Mouse (Mus musculus): ENCODE data around the gene Slpi. TPM values are rescaled to one million over a fixed set of nuclear protein-coding genes. Genes with fewer than 3 reads are reported as not detected.
"Not testable (repeated sequence)": the region's sequence is repeated elsewhere in the genome, so short reads cannot be mapped to it uniquely, and the experiment has no call there.

Slpi gene
- polyA plus RNA-seq, 1 experiment from 2014 or later, result 0.46 TPM

- not testable (repeated sequence) for H3K27me3 ChIP-seq (replicated peaks; ENCODE audit: low read depth, poor library complexity, severe bottlenecking); H3K36me3 ChIP-seq (replicated peaks); H3K4me1 ChIP-seq; H3K27ac ChIP-seq (replicated peaks); H3K4me3 ChIP-seq; H3K9me3 ChIP-seq; DNase-seq (ENCODE audit: low spot score)
- 76% methylated on average over 1 of the region's 1 CpGs for WGBS
Measured at GRCm38 (mm10) chr2:164316451-164316850, 72.4 kb downstream of the Slpi start, which contains the start of gene Svs6. Svs6 (plus strand) TSS chr2:164316751.

DNA sequence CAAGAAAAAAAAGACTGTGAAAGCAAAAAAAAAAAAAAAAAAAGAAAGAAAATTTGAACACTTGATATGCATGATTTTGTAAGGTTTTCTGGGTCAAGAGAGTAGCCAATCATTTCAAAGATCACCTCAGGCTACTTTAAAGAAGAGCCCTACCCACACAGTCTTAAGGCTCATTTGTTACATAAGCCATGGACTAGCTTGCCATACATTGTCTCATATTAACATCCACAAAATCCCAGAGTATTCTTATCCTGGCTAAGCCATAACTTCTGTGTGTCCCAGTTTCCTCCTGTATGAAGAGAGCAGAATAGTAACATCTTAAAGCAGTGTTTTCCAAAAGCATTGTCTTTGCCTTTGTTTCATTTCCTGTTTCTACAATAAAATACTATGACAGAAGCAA, 73.4 kb downstream of the Slpi start:
- not testable (repeated sequence) for DNase-seq (ENCODE audit: low spot score); H3K36me3 ChIP-seq (replicated peaks); H3K27ac ChIP-seq (replicated peaks); H3K9me3 ChIP-seq; H3K4me3 ChIP-seq; H3K4me1 ChIP-seq; H3K27me3 ChIP-seq (replicated peaks; ENCODE audit: low read depth, poor library complexity, severe bottlenecking)

DNA sequence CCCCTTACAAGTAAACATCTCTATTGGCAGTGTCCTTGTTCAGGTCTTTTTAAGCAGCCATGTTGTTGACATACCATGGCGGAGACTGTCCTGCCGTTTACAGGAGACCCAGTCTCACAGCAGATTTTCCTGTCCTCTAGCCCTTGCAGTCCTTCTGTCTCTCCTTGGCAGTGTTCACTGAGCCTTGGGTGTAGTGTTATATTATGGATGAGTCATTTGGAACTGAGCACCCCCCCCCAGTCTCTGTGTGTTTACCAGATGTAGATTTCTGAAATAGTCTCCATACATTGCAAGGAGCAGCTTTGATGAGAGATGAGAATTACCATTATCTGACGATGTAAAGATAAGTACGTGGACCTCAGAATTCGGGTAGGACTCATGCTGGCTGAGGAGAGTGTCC, 76.3 kb downstream of the Slpi start:
- no peaks in the 10 kb centered on the region for H3K4me1 ChIP-seq
- no peak for DNase-seq (ENCODE audit: low spot score)
- no peaks in the 10 kb centered on the region for H3K27me3 ChIP-seq (replicated peaks; ENCODE audit: low read depth, poor library complexity, severe bottlenecking)
- no peaks in the 10 kb centered on the region for H3K9me3 ChIP-seq
- no peak overlapping the region for H3K27ac ChIP-seq (replicated peaks)
- H3K36me3 ChIP-seq (replicated peaks), result no peaks in the 10 kb centered on the region
- WGBS, result 88% methylated on average over 5 of the region's 5 CpGs
- no peak overlapping the region for H3K4me3 ChIP-seq

Small RNA genes within 50 kb of the gene (microRNA-seq; reads per million reads assigned to microRNA genes)
- gene Mir7678, result not detected

Other genes starting within 250 kb of the Slpi start
- not detected in 2 replicates for gene Kcns1, start 218.0 kb downstream of the Slpi start, polyA plus RNA-seq (2016; fragmentation: Nextera tagmentation; extraction: Ambion mirVana)
- gene Wfdc5, start 206.4 kb downstream of the Slpi start, polyA plus RNA-seq (2016; fragmentation: Nextera tagmentation; extraction: Ambion mirVana), result not detected in 2 replicates
- gene Wfdc12, start 198.5 kb downstream of the Slpi start, polyA plus RNA-seq (2016; fragmentation: Nextera tagmentation; extraction: Ambion mirVana), result not detected in 2 replicates
- not detected in 2 replicates for gene Wfdc15a, start 189.0 kb downstream of the Slpi start, polyA plus RNA-seq (2016; fragmentation: Nextera tagmentation; extraction: Ambion mirVana)
- gene Wfdc15b, start 167.4 kb downstream of the Slpi start, polyA plus RNA-seq (2016; fragmentation: Nextera tagmentation; extraction: Ambion mirVana), result not detected in 2 replicates
- not detected in 2 replicates for gene Svs2, start 150.6 kb downstream of the Slpi start, polyA plus RNA-seq (2016; fragmentation: Nextera tagmentation; extraction: Ambion mirVana)
- gene Svs3b, start 132.5 kb downstream of the Slpi start, polyA plus RNA-seq (2016; fragmentation: Nextera tagmentation; extraction: Ambion mirVana), result not detected in 2 replicates
- gene Svs4, start 110.6 kb downstream of the Slpi start, polyA plus RNA-seq (2016; fragmentation: Nextera tagmentation; extraction: Ambion mirVana), result not detected in 2 replicates
- gene Svs3a, start 99.8 kb downstream of the Slpi start, polyA plus RNA-seq (2016; fragmentation: Nextera tagmentation; extraction: Ambion mirVana), result not detected in 2 replicates
- gene Svs6, start 72.3 kb downstream of the Slpi start, polyA plus RNA-seq (2016; fragmentation: Nextera tagmentation; extraction: Ambion mirVana), result not detected in 2 replicates
- gene Svs5, start 56.4 kb downstream of the Slpi start, polyA plus RNA-seq (2016; fragmentation: Nextera tagmentation; extraction: Ambion mirVana), result not detected in 2 replicates
- not detected in 2 replicates for gene Rbpjl, start 14.0 kb upstream of the Slpi start, polyA plus RNA-seq (2016; fragmentation: Nextera tagmentation; extraction: Ambion mirVana)
- 0.23 and 0.85 TPM in 2 replicates for gene Matn4, start 16.1 kb upstream of the Slpi start, polyA plus RNA-seq (2016; fragmentation: Nextera tagmentation; extraction: Ambion mirVana)
- 25.5 and 26.0 TPM in 2 replicates for gene Sdc4, start 54.8 kb upstream of the Slpi start, polyA plus RNA-seq (2016; fragmentation: Nextera tagmentation; extraction: Ambion mirVana)
- gene Sys1, start 67.9 kb upstream of the Slpi start, polyA plus RNA-seq (2016; fragmentation: Nextera tagmentation; extraction: Ambion mirVana), result 52.5 and 53.1 TPM in 2 replicates
- 3.1 and 3.2 TPM in 2 replicates for gene Gm20458, start 71.9 kb upstream of the Slpi start, polyA plus RNA-seq (2016; fragmentation: Nextera tagmentation; extraction: Ambion mirVana)
- gene Trp53tg5, start 84.6 kb upstream of the Slpi start, polyA plus RNA-seq (2016; fragmentation: Nextera tagmentation; extraction: Ambion mirVana), result not detected in 2 replicates
- gene Dbndd2, start 97.0 kb upstream of the Slpi start, polyA plus RNA-seq (2016; fragmentation: Nextera tagmentation; extraction: Ambion mirVana), result 1.8 TPM in 2 replicates
- gene Pigt, start 108.4 kb upstream of the Slpi start, polyA plus RNA-seq (2016; fragmentation: Nextera tagmentation; extraction: Ambion mirVana), result 34.8 and 38.1 TPM in 2 replicates
- 59.8 and 62.7 TPM in 2 replicates for gene Wfdc2, start 173.3 kb upstream of the Slpi start, polyA plus RNA-seq (2016; fragmentation: Nextera tagmentation; extraction: Ambion mirVana)
- gene Spint3, start 184.4 kb upstream of the Slpi start, polyA plus RNA-seq (2016; fragmentation: Nextera tagmentation; extraction: Ambion mirVana), result not detected in 2 replicates
- gene Wfdc6a, start 196.4 kb upstream of the Slpi start, polyA plus RNA-seq (2016; fragmentation: Nextera tagmentation; extraction: Ambion mirVana), result not detected in 2 replicates
- gene Eppin, start 204.5 kb upstream of the Slpi start, polyA plus RNA-seq (2016; fragmentation: Nextera tagmentation; extraction: Ambion mirVana), result not detected in 2 replicates
- not detected in 2 replicates for gene Wfdc6b, start 224.4 kb upstream of the Slpi start, polyA plus RNA-seq (2016; fragmentation: Nextera tagmentation; extraction: Ambion mirVana)
- gene Wfdc8, start 224.5 kb upstream of the Slpi start, polyA plus RNA-seq (2016; fragmentation: Nextera tagmentation; extraction: Ambion mirVana), result not detected in 2 replicates
- not detected in 2 replicates for gene Wfdc16, start 249.7 kb upstream of the Slpi start, polyA plus RNA-seq (2016; fragmentation: Nextera tagmentation; extraction: Ambion mirVana)